In the genomic region with DNA sequence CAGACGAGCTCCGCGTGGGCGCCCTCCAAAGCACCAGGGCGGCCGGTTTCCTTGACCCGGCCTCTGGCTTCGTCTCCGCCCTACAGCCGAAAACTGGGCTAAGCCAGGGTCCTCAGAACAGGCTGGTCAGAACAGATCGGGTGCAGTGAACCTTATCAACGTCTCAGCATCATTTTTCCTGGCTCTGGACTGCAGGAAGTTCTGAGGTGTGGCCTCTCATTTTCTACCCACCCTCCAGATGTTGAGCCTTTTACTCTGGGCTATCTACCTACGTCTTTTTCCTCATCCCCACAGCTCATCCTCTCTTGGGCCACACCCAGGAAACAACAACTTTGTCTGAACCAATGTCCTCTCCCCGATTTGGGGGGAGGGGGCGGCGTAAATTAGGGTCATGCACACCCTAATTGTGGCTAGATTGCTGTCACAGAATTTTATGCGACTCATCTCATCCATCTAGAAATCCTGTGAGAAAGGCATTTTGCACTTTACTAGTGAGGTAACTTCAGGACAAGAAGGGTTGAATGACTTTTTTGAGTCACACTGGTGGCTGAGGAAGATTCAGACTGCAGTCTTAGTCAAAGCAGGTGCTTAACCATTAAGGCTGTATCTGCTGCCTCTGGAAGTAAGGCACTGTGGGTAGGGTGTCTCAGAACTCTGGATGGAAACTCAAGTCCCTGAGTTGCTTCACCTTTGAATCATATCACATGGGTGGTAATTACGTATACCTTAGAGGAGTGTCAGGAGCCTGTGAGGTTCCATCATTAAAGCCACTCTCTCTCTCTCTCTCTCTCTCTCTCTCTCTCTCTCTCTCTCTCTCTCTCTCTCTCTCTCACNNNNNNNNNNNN, we compare ENCODE assay signal across 8 mouse cellular contexts. TPM values are rescaled to one million over a fixed set of nuclear protein-coding genes. Genes with fewer than 3 reads are reported as not detected.
DNase-seq lines count a peak whose midpoint lies in the region; ATAC-seq lines count a peak whose summit lies in the region.

A gene (minus strand): TSS at position 25 of the 845 bp plus-strand sequence.

- peak within 1 kb of the TSS; percentile 60 for H3K4me3 ChIP-seq in hindbrain, embryonic 11.5 days (ENCODE audit: low read depth, low read length)
- H3K4me3 ChIP-seq in liver, embryonic 13.5 days (replicated peaks), result peak within 1 kb of the TSS; percentile 60

- H3K27me3 ChIP-seq in hindbrain, embryonic 11.5 days (ENCODE audit: control insufficient read depth, insufficient read depth, low read length), result peaks cover 30% of the 10 kb centered on the region
- peaks cover 72% of the 10 kb centered on the region for H3K27me3 ChIP-seq in liver, embryonic 13.5 days

- H3K4me2 ChIP-seq in hindbrain, embryonic 11.5 days (replicated peaks; ENCODE audit: low read depth, low read length), result peak within 1 kb of the TSS; percentile 95
- H3K4me2 ChIP-seq in liver, embryonic 13.5 days, result peak within 1 kb of the TSS; percentile 70

- no peaks in the 10 kb centered on the region for H3K9me3 ChIP-seq in hindbrain, embryonic 11.5 days (ENCODE audit: control insufficient read depth, low read length)
- no peaks in the 10 kb centered on the region for H3K9me3 ChIP-seq in liver, embryonic 13.5 days (replicated peaks)

- ATAC-seq in activated CD4-positive, CD25-positive, alpha-beta regulatory T cell, adult 4 months, result peak; percentile 36
- peak; percentile 10 for ATAC-seq in hindbrain, embryonic 11.5 days (ENCODE audit: low FRiP score)
- ATAC-seq in liver, embryonic 13.5 days (ENCODE audit: low read depth), result no peak; the same call in 1 of the 2 replicates

- no peak for DNase-seq in layer of hippocampus, adult 18-20 months (ENCODE audit: low spot score in 2 of 2)
- DNase-seq in layer of hippocampus, adult 11-12 months (ENCODE audit: low spot score), result no peak
- no peak for DNase-seq in hindbrain, embryonic 11.5 days (ENCODE audit: low spot score)
- no peak for DNase-seq in liver, embryonic 13.5 days
- DNase-seq in gastrocnemius, postnatal 4 days (ENCODE audit: low spot score in 2 of 2), result no peak
- DNase-seq in urinary bladder, postnatal 36 days (ENCODE audit: low spot score in 2 of 2), result no peak
- DNase-seq in adrenal gland, postnatal 14 days, result no peak

- no peaks in the 10 kb centered on the region for H3K4me1 ChIP-seq in hindbrain, embryonic 11.5 days (replicated peaks; ENCODE audit: control insufficient read depth, insufficient read depth, low read length)
- H3K4me1 ChIP-seq in liver, embryonic 13.5 days (replicated peaks), result peaks cover 15% of the 10 kb centered on the region

- peak within 1 kb of the TSS; percentile 55 for H3K9ac ChIP-seq in hindbrain, embryonic 11.5 days (ENCODE audit: low read depth, low read length)
- H3K9ac ChIP-seq in liver, embryonic 13.5 days, result peak within 1 kb of the TSS; percentile 57

- H3K27ac ChIP-seq in hindbrain, embryonic 11.5 days (ENCODE audit: low read depth, low read length), result 0 out of 2 replicates have a peak within 1 kb of the TSS, but pooled peaks have one; percentile 39
- no peak within 1 kb of the TSS for H3K27ac ChIP-seq in liver, embryonic 13.5 days

- H3K36me3 ChIP-seq in hindbrain, embryonic 11.5 days (ENCODE audit: control insufficient read depth, insufficient read depth, low read length), result no peaks in the 10 kb centered on the region
- no peaks in the 10 kb centered on the region for H3K36me3 ChIP-seq in liver, embryonic 13.5 days

- 8% methylated on average over 18 of the region's 18 CpGs for WGBS in hindbrain, embryonic 11.5 days
- 7% methylated on average over 18 of the region's 18 CpGs for WGBS in liver, embryonic 13.5 days (ENCODE audit: insufficient replicate concordance)

RNA-seq across cellular contexts. Expression of the gene that starts here (rescaled TPM):
- 100 to 1,000 TPM; 136 to 145 TPM for total RNA-seq in layer of hippocampus, adult 18-20 months (2021)
- 10 to 100 TPM; 35.9 to 43.4 TPM for polyA plus RNA-seq in activated CD4-positive, CD25-positive, alpha-beta regulatory T cell, adult 4 months (2017; shearing (Covaris generic))
- polyA plus RNA-seq in hindbrain, embryonic 11.5 days (2014; fragmentation: Nextera tagmentation; extraction: Ambion mirVana), result 3.9 and 4.1 TPM in 2 replicates
- polyA plus RNA-seq in liver, embryonic 13.5 days (2015; fragmentation: Nextera tagmentation; extraction: Ambion mirVana), result 4.9 and 5.1 TPM in 2 replicates
- total RNA-seq in gastrocnemius, postnatal 4 days (2021), result under 1 TPM; 0.15 to 0.57 TPM
- total RNA-seq in adrenal gland, postnatal 14 days (2021), result 5.6 and 9.9 TPM in 2 replicates

Comparison
In these comparisons a context has a peak if more than half of its experiments do, and no peak if none do; other contexts are left out.
1. RNA of the gene that starts here (total RNA-seq): 136 to 145 TPM in layer of hippocampus, adult 18-20 months; 5.6 to 9.9 TPM in adrenal gland, postnatal 14 days and 0.15 to 0.57 TPM in gastrocnemius, postnatal 4 days; every median in the first group is over 10 times any median in the second.